Mouse (Mus musculus): ENCODE measurements at regions not wholly inside any gene's neighbourhood (a gene's known extent, or its start where the extent isn't known, plus 50 kb on each side); places are given as distances from the start of the nearest gene placed in this dataset.

DNA sequence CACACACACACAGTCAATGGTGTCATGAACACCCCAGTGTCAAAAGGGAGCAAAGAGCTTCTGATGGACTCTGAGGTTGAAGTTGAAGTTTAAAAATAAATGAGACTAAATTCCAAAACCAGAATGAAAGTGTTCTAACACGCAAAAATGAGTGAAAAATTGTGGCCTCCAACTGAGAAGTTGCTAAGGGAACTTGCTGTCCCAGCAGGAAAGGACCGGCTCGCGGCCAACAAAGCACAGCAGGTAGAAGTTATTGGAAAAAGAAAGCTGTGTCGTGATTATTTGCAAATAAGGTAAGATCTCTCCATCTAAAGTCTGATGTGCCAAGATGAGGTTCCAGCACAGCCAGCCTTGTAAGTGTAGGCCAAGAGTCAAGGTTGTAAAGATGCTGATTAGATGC is 169.7 kb downstream of the Nrp2 start:
- H3K4me3 ChIP-seq (ENCODE audit: low read depth, low read length) = no peak overlapping the region
- no peak overlapping the region for H3K9ac ChIP-seq (ENCODE audit: low read depth, low read length)
- H3K9me3 ChIP-seq (ENCODE audit: control insufficient read depth, low read length) = no peaks in the 10 kb centered on the region
- no peak overlapping the region for H3K27ac ChIP-seq (ENCODE audit: low read depth, low read length)
- no peaks in the 10 kb centered on the region for H3K36me3 ChIP-seq (ENCODE audit: control insufficient read depth, insufficient read depth, low read length)
- no peaks in the 10 kb centered on the region for H3K27me3 ChIP-seq (ENCODE audit: control insufficient read depth, insufficient read depth, low read length)
- no peaks in the 10 kb centered on the region for H3K4me1 ChIP-seq (replicated peaks; ENCODE audit: control insufficient read depth, insufficient read depth, low read length)
- ATAC-seq (ENCODE audit: low FRiP score) (no peak), DNase-seq (ENCODE audit: low spot score) (no peak)
- 72% methylated on average over 5 of the region's 5 CpGs for WGBS
- no peak overlapping the region for H3K4me2 ChIP-seq (replicated peaks; ENCODE audit: low read depth, low read length)

DNA sequence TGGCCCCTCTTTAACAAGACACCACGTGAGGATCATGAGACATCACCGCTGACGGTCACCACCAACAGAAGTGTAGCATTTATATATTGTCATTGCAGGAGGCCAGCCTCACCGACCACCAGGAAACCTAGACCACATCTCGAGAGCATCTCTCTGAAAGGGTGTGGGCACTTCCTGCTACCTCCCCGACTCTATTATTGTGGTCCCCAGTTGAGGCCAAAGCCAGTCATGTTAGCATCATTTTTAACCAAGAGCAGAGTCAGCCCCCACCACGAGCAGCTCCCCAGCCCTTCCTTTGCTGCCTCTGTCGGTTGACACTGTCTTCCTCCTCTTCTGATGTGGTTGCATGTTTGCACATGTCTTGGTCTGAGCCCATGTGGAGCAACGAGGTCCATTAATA is 172.5 kb downstream of the Nrp2 start:
- no peak overlapping the region for H3K4me3 ChIP-seq (ENCODE audit: low read depth, low read length)
- DNase-seq (ENCODE audit: low spot score) = no peak
- no peaks in the 10 kb centered on the region for H3K9me3 ChIP-seq (ENCODE audit: control insufficient read depth, low read length)

DNA sequence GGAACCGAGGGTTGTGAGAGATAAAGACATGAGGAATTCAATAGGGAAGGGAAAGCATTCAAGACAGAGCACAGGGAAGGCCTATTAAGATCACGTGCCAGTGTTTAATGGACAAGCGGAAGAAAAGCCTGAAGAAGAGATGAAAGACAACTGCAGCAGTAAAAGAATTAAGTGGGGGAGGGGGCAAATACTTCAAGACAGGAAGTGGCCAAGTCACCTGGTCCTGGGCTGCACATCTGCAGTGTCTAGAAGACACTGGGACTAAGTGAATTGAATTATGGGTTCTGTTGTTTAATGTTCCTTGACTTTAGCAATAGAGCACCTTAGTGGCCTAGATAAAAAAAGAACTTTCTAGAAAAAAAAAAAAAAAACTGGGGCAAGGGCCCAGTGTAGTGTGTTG is 173.6 kb downstream of the Nrp2 start:
- Histone ChIP-seq H3K4me1 (replicated peaks; ENCODE audit: control insufficient read depth, insufficient read depth, low read length) (no peaks in the 10 kb centered on the region), H3K36me3 (ENCODE audit: control insufficient read depth, insufficient read depth, low read length) (no peaks in the 10 kb centered on the region), H3K9ac (ENCODE audit: low read depth, low read length) (no peak overlapping the region), H3K4me2 (replicated peaks; ENCODE audit: low read depth, low read length) (no peak overlapping the region), H3K27me3 (ENCODE audit: control insufficient read depth, insufficient read depth, low read length) (no peaks in the 10 kb centered on the region), H3K27ac (ENCODE audit: low read depth, low read length) (no peak overlapping the region), H3K9me3 (ENCODE audit: control insufficient read depth, low read length) (no peaks in the 10 kb centered on the region), H3K4me3 (ENCODE audit: low read depth, low read length) (no peak overlapping the region)
- DNase-seq (ENCODE audit: low spot score) (no peak), ATAC-seq (ENCODE audit: low FRiP score) (no peak)
- 63% methylated on average over 3 of the region's 3 CpGs for WGBS

More for the DNA sequence above, 172.5 kb downstream of the Nrp2 start:
- Histone ChIP-seq H3K9ac (ENCODE audit: low read depth, low read length) (no peak overlapping the region), H3K4me1 (replicated peaks; ENCODE audit: control insufficient read depth, insufficient read depth, low read length) (no peaks in the 10 kb centered on the region), H3K27ac (ENCODE audit: low read depth, low read length) (no peak overlapping the region), H3K27me3 (ENCODE audit: control insufficient read depth, insufficient read depth, low read length) (no peaks in the 10 kb centered on the region), H3K4me2 (replicated peaks; ENCODE audit: low read depth, low read length) (no peak overlapping the region), H3K36me3 (ENCODE audit: control insufficient read depth, insufficient read depth, low read length) (no peaks in the 10 kb centered on the region)
- 82% methylated on average over 9 of the region's 9 CpGs for WGBS
- ATAC-seq (ENCODE audit: low FRiP score) = no peak

DNA sequence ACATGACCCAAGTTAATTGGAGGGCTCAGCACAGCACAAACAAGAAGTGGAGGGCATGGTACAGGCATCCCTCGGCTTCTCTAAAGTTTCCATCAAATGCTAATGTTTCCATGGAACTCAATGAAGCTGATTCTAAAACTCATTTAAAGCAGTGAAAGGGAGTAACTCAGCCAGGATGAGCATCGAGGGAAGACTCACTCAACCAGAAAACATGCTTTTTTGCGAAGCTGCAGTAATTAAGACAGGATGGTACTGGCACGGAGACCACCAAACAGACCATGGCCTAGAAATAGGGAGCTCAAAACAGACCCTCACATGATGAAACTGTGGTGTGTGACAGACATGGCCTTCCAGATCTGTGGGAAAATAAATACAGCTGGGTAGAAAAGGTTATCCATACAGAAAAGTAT is 177.8 kb downstream of the Nrp2 start:
- Histone ChIP-seq H3K4me2 (replicated peaks; ENCODE audit: low read depth, low read length) (no peak overlapping the region), H3K9me3 (ENCODE audit: control insufficient read depth, low read length) (no peaks in the 10 kb centered on the region), H3K4me3 (ENCODE audit: low read depth, low read length) (no peak overlapping the region), H3K4me1 (replicated peaks; ENCODE audit: control insufficient read depth, insufficient read depth, low read length) (no peaks in the 10 kb centered on the region), H3K9ac (ENCODE audit: low read depth, low read length) (no peak overlapping the region), H3K27me3 (ENCODE audit: control insufficient read depth, insufficient read depth, low read length) (no peaks in the 10 kb centered on the region), H3K36me3 (ENCODE audit: control insufficient read depth, insufficient read depth, low read length) (no peaks in the 10 kb centered on the region), H3K27ac (ENCODE audit: low read depth, low read length) (no peak overlapping the region)
- no peak for DNase-seq (ENCODE audit: low spot score)
- no peak for ATAC-seq (ENCODE audit: low FRiP score)
- 22% methylated on average over 4 of the region's 4 CpGs for WGBS

DNA sequence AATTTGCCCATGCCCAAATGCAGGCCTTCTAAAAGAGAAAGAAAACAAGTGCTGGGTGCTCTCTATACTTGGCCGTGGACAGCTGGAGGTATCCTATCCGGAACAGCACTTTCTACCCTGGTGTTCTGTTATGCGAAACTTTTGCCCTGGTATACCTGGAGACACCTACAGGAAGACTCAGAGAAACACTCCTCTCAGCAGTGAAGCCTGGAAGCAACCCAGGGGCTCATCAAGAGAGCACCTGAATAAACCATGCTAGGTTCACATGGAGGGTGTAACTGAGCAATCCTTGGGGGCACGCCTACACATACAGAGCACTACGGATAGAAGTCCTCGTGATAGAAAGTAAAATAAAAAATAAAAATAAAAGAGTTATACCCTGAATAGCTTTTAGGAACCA is 178.4 kb downstream of the Nrp2 start:
- no peak for DNase-seq (ENCODE audit: low spot score)
- no peak for ATAC-seq (ENCODE audit: low FRiP score)
- no peak overlapping the region for H3K9ac ChIP-seq (ENCODE audit: low read depth, low read length)
- no peak overlapping the region for H3K4me2 ChIP-seq (replicated peaks; ENCODE audit: low read depth, low read length)
- 71% methylated on average over 6 of the region's 6 CpGs for WGBS
- H3K4me1 ChIP-seq (replicated peaks; ENCODE audit: control insufficient read depth, insufficient read depth, low read length) = no peaks in the 10 kb centered on the region
- no peaks in the 10 kb centered on the region for H3K36me3 ChIP-seq (ENCODE audit: control insufficient read depth, insufficient read depth, low read length)
- H3K27me3 ChIP-seq (ENCODE audit: control insufficient read depth, insufficient read depth, low read length) = no peaks in the 10 kb centered on the region
- no peak overlapping the region for H3K27ac ChIP-seq (ENCODE audit: low read depth, low read length)
- H3K4me3 ChIP-seq (ENCODE audit: low read depth, low read length) = no peak overlapping the region
- H3K9me3 ChIP-seq (ENCODE audit: control insufficient read depth, low read length) = no peaks in the 10 kb centered on the region

DNA sequence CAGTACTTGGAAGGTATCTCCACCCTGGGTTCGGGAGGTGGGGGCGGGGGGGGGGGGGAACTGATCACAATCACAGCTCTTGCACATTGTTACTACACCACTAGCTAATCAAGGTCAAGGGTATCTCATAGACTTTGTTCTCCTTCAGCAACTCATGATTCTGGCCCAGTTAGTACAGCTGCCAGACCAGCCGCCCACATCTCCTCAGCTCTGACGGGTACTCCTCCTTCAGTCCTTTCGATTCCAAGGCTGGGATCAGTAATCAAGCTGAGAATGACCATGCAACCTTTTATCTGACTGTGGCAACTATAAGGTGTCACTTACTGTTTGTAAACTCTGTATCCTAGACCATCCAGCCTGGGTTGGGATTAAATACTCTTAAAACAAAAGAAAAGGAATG is 178.9 kb downstream of the Nrp2 start:
- DNase-seq (ENCODE audit: low spot score) (no peak), ATAC-seq (ENCODE audit: low FRiP score) (no peak)
- no peak overlapping the region for H3K27ac ChIP-seq (ENCODE audit: low read depth, low read length)
- H3K4me2 ChIP-seq (replicated peaks; ENCODE audit: low read depth, low read length) = no peak overlapping the region
- no peaks in the 10 kb centered on the region for H3K27me3 ChIP-seq (ENCODE audit: control insufficient read depth, insufficient read depth, low read length)
- 87% methylated on average over 5 of the region's 5 CpGs for whole genome bisulfite sequencing
- no peaks in the 10 kb centered on the region for H3K9me3 ChIP-seq (ENCODE audit: control insufficient read depth, low read length)
- H3K4me1 ChIP-seq (replicated peaks; ENCODE audit: control insufficient read depth, insufficient read depth, low read length) = no peaks in the 10 kb centered on the region
- H3K36me3 ChIP-seq (ENCODE audit: control insufficient read depth, insufficient read depth, low read length) = no peaks in the 10 kb centered on the region
- H3K4me3 ChIP-seq (ENCODE audit: low read depth, low read length) = no peak overlapping the region
- H3K9ac ChIP-seq (ENCODE audit: low read depth, low read length) = no peak overlapping the region

DNA sequence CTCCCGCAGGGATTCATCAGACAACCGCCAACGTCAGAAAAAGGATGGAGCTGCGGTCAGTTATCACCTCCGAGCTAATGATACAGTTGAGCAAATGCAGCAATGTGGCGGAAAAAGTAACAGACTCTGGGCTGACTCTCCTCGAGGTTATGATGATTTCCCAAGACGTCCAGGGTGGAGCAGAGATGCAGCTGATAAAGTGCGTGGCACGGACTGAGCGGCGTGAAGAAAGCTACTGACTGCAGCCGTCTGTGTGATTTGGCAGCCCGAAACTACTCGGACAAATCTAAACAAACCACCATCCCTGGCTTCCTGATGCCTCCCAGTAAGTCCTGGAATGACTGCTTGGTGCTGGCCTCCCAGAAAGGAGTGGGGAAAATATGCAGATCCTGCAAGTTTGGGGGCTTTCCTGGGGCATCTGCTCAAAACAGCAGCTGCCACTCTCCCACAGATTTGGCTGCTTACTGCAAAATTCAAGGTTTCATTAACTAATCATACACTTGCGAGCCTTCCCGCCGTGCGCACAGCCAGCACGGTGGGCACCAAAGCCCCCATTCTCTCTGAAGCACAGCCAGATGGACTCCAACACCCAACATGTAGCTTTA is 181.9 kb downstream of the Nrp2 start:
- Histone ChIP-seq H3K4me1 (replicated peaks; ENCODE audit: control insufficient read depth, insufficient read depth, low read length) (no peaks in the 10 kb centered on the region), H3K4me3 (ENCODE audit: low read depth, low read length) (no peak overlapping the region), H3K36me3 (ENCODE audit: control insufficient read depth, insufficient read depth, low read length) (no peaks in the 10 kb centered on the region), H3K9ac (ENCODE audit: low read depth, low read length) (no peak overlapping the region), H3K27me3 (ENCODE audit: control insufficient read depth, insufficient read depth, low read length) (no peaks in the 10 kb centered on the region), H3K9me3 (ENCODE audit: control insufficient read depth, low read length) (no peaks in the 10 kb centered on the region), H3K27ac (ENCODE audit: low read depth, low read length) (no peak overlapping the region), H3K4me2 (replicated peaks; ENCODE audit: low read depth, low read length) (no peak overlapping the region)
- DNase-seq (ENCODE audit: low spot score) (no peak), ATAC-seq (ENCODE audit: low FRiP score) (no peak)
- 76% methylated on average over 20 of the region's 20 CpGs for WGBS

DNA sequence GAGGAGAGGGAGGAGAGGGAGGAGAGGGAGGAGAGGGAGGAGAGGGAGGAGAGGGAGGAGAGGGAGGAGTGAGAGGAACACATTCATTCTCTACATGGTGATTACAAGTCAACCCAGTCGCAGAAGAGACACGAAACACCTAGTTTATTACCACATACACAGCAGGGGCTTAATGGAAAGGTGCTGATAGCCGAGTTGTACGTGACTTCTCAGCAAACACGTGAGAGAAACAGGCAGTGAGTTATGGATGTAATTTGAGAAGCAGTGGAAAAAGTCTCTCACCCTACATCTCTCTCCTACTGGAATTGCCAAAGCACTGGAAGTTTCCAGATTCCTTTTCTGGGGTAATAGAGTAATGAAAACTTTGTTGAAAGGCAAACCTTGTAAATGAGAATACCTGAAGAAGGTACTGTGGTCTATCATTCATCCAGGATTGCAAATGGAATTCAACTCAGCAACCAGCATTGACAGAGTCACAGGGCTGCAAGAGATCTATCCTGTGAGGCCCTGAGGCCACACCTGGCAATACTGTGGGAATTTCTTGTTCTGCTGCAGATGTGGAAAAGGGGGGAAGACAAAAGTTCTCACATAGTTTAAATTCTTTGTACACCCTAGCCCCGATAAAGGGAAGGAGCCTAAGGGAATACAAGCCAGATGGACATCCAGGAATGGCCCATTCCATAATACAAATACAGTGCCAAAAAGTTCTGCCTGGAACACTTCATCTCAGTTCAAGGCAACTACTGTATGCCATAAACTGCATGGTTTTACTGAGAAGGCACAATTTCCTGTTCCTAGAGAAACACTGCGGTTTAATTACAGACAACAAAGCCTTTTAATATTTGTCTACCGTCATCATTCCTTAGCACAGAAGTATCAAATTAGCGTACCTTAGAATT is 184.7 kb downstream of the Nrp2 start:
- H3K9ac ChIP-seq (ENCODE audit: low read depth, low read length) = no peak overlapping the region
- no peaks in the 10 kb centered on the region for H3K4me1 ChIP-seq (replicated peaks; ENCODE audit: control insufficient read depth, insufficient read depth, low read length)
- no peaks in the 10 kb centered on the region for H3K9me3 ChIP-seq (ENCODE audit: control insufficient read depth, low read length)
- no peak overlapping the region for H3K4me2 ChIP-seq (replicated peaks; ENCODE audit: low read depth, low read length)
- WGBS = 71% methylated on average over 9 of the region's 9 CpGs
- no peak overlapping the region for H3K4me3 ChIP-seq (ENCODE audit: low read depth, low read length)
- no peaks in the 10 kb centered on the region for H3K27me3 ChIP-seq (ENCODE audit: control insufficient read depth, insufficient read depth, low read length)
- ATAC-seq (ENCODE audit: low FRiP score) = no peak
- no peak for DNase-seq (ENCODE audit: low spot score)
- no peaks in the 10 kb centered on the region for H3K36me3 ChIP-seq (ENCODE audit: control insufficient read depth, insufficient read depth, low read length)
- H3K27ac ChIP-seq (ENCODE audit: low read depth, low read length) = no peak overlapping the region

DNA sequence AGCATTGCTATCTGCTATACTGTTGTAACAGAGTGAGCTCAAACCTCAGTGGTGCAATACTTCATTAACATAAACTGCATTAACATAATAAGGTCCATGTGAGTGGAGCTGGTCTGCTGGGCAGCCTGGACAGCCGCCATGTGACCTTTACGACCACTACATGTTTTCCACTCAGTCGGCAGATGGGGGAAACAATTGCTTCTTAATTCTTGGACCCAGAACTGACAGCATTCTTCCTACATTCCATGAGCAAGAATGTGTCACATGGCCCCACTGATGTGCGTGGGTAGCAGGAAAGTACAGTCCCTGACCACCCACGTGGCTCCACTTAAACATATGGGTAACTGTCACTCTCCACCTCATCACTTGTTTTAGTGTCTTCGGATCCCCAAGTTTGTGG is 198.3 kb downstream of the Nrp2 start:
- H3K9ac ChIP-seq (ENCODE audit: low read depth, low read length) = no peak overlapping the region
- 54% methylated on average over 6 of the region's 6 CpGs for WGBS
- no peak overlapping the region for H3K4me3 ChIP-seq (ENCODE audit: low read depth, low read length)
- ATAC-seq (ENCODE audit: low FRiP score) (no peak), DNase-seq (ENCODE audit: low spot score) (no peak)
- H3K9me3 ChIP-seq (ENCODE audit: control insufficient read depth, low read length) = no peaks in the 10 kb centered on the region
- no peak overlapping the region for H3K4me2 ChIP-seq (replicated peaks; ENCODE audit: low read depth, low read length)
- H3K27ac ChIP-seq (ENCODE audit: low read depth, low read length) = no peak overlapping the region
- H3K36me3 ChIP-seq (ENCODE audit: control insufficient read depth, insufficient read depth, low read length) = no peaks in the 10 kb centered on the region
- H3K27me3 ChIP-seq (ENCODE audit: control insufficient read depth, insufficient read depth, low read length) = no peaks in the 10 kb centered on the region
- H3K4me1 ChIP-seq (replicated peaks; ENCODE audit: control insufficient read depth, insufficient read depth, low read length) = no peaks in the 10 kb centered on the region; the same call in 1 of the 2 replicates

Data from hindbrain, embryonic 11.5 days (tissue).